Mouse (Mus musculus) neural tube, embryonic 13.5 days (tissue): ENCODE measurements around the gene Eif5b. TPM values are rescaled to one million over a fixed set of nuclear protein-coding genes. Genes with fewer than 3 reads are reported as not detected.
"Not testable (repeated sequence)": the region's sequence is repeated elsewhere in the genome, so short reads cannot be mapped to it uniquely, and the experiment has no call there.

ENCODE experiments used
- ATAC-seq: fragments of 200-750 bp; cut with Nextera tagmentation; 2 replicates; pipeline ENCODE4 v1.8.0; 2017; ENCODE audit warnings: low read depth, mild to moderate bottlenecking, moderate TSS enrichment, moderate library complexity
- H3K27ac ChIP-seq: fragments of 300-500 bp; sonication (generic); replicated peaks from 2 replicates; pipeline ENCODE4 v1.5.1; 2015; ENCODE audit warnings: moderate library complexity, mild to moderate bottlenecking, inconsistent platforms
- H3K27me3 ChIP-seq: fragments of 300-500 bp; sonication (generic); 2 replicates; pipeline ENCODE4 v1.6.1; 2015; ENCODE audit warnings: mild to moderate bottlenecking, inconsistent platforms
- H3K36me3 ChIP-seq: fragments of 300-500 bp; sonication (generic); 2 replicates; pipeline ENCODE4 v1.6.1; 2015; ENCODE audit warnings: mild to moderate bottlenecking, inconsistent platforms
- H3K4me1 ChIP-seq: fragments of 300-500 bp; sonication (generic); replicated peaks from 2 replicates; pipeline ENCODE4 v1.6.1; 2015; ENCODE audit warnings: inconsistent platforms
- H3K4me2 ChIP-seq: fragments of 300-500 bp; sonication (generic); 2 replicates; pipeline ENCODE4 v1.6.1; 2015; ENCODE audit warnings: inconsistent platforms, mild to moderate bottlenecking, moderate library complexity
- H3K4me3 ChIP-seq: fragments of 300-500 bp; sonication (generic); 2 replicates; pipeline ENCODE4 v1.5.1; 2015; ENCODE audit warnings: mild to moderate bottlenecking, inconsistent platforms
- H3K9ac ChIP-seq: fragments of 300-500 bp; sonication (generic); 2 replicates; pipeline ENCODE4 v1.6.1; 2015; ENCODE audit warnings: moderate library complexity, mild to moderate bottlenecking, inconsistent platforms
- H3K9me3 ChIP-seq: fragments of 300-500 bp; sonication (generic); 2 replicates; pipeline ENCODE4 v1.6.1; 2016; ENCODE audit warnings: inconsistent platforms
- WGBS: fragments of 180-500 bp; shearing (Covaris S2); methylation state at CpG from one replicate; pipeline ENCODE4 v1.1.7; 2015; 5-methylcytosine and 5-hydroxymethylcytosine counted together
- polyA plus RNA-seq: library from polyadenylated mRNA; unstranded; fragments of >200 nt; fragmentation: Nextera tagmentation; extraction: Ambion mirVana; gene quantifications from 2 replicates; pipeline ENCODE4 v1.2.1, GENCODE M21; 2015

Gene Eif5b
- 24.1 and 26.0 TPM in 2 replicates for polyA plus RNA-seq

GRCm38 (mm10) chr1:37997867-37998266 is at the start of gene Eif5b, which contains the start of gene Txndc9:
Gene Eif5b (plus strand): TSS chr1:37998010.
Gene Txndc9 (minus strand): TSS chr1:37997893.
- H3K36me3 ChIP-seq, result peaks cover 28% of the 10 kb centered on the region
- peaks cover 25% of the 10 kb centered on the region for H3K4me1 ChIP-seq
- peak within 1 kb of the TSS; percentile 96 for H3K4me3 ChIP-seq
- no peaks in the 10 kb centered on the region for H3K27me3 ChIP-seq
- H3K27ac ChIP-seq, result peak within 1 kb of the TSS; percentile 95
- no peaks in the 10 kb centered on the region for H3K9me3 ChIP-seq
- under 1% methylated on average over 50 of the region's 50 CpGs for WGBS
- H3K9ac ChIP-seq, result peak within 1 kb of the TSS; percentile 93
- peak within 1 kb of the TSS; percentile 92 for H3K4me2 ChIP-seq
- ATAC-seq, result peak; percentile 96

GRCm38 (mm10) chr1:37948906-37949305 is 48.9 kb upstream of the Eif5b start:
- Histone ChIP-seq H3K36me3 (no peaks in the 10 kb centered on the region), H3K27me3 (no peaks in the 10 kb centered on the region), H3K4me1 (no peaks in the 10 kb centered on the region), H3K9me3 (no peaks in the 10 kb centered on the region), H3K9ac (no peak overlapping the region), H3K4me3 (no peak overlapping the region), H3K27ac (no peak overlapping the region), H3K4me2 (no peak overlapping the region)
- 81% methylated on average over 2 of the region's 2 CpGs for WGBS
- no peak for ATAC-seq

GRCm38 (mm10) chr1:37954786-37955185 is 43.0 kb upstream of the Eif5b start:
- 86% methylated on average over 7 of the region's 7 CpGs for WGBS
- no peak for ATAC-seq
- Histone ChIP-seq H3K36me3 (no peaks in the 10 kb centered on the region), H3K4me3 (no peak overlapping the region), H3K9ac (no peak overlapping the region), H3K4me1 (0 out of 2 replicates have a peak, but pooled peaks cover 7% of the 10 kb centered on the region), H3K4me2 (no peak overlapping the region), H3K27me3 (no peaks in the 10 kb centered on the region), H3K27ac (no peak overlapping the region), H3K9me3 (no peaks in the 10 kb centered on the region)

GRCm38 (mm10) chr1:37955251-37955650 is 42.6 kb upstream of the Eif5b start:
- Histone ChIP-seq H3K4me2 (no peak overlapping the region), H3K4me1 (0 out of 2 replicates have a peak, but pooled peaks cover 7% of the 10 kb centered on the region), H3K27me3 (no peaks in the 10 kb centered on the region), H3K9me3 (no peaks in the 10 kb centered on the region), H3K27ac (no peak overlapping the region), H3K4me3 (no peak overlapping the region), H3K9ac (no peak overlapping the region), H3K36me3 (no peaks in the 10 kb centered on the region)
- ATAC-seq, result no peak
- 85% methylated on average over 2 of the region's 2 CpGs for WGBS

GRCm38 (mm10) chr1:37956690-37957431 is 40.9 kb upstream of the Eif5b start:
- Histone ChIP-seq H3K27me3 (no peaks in the 10 kb centered on the region), H3K4me1 (0 out of 2 replicates have a peak, but pooled peaks cover 7% of the 10 kb centered on the region), H3K9me3 (no peaks in the 10 kb centered on the region), H3K4me3 (no peak overlapping the region), H3K9ac (no peak overlapping the region), H3K4me2 (no peak overlapping the region), H3K27ac (no peak overlapping the region), H3K36me3 (no peaks in the 10 kb centered on the region)
- ATAC-seq, result peak; percentile 72; the same call in 1 of the 2 replicates
- WGBS, result 22% methylated on average over 3 of the region's 3 CpGs

GRCm38 (mm10) chr1:37957659-37958058 is 40.2 kb upstream of the Eif5b start, which contains the start of gene Lyg1:
Gene Lyg1 (minus strand): TSS chr1:37957759.
- no peaks in the 10 kb centered on the region for H3K27me3 ChIP-seq
- no peak within 1 kb of the TSS for H3K27ac ChIP-seq
- 82% methylated on average over 5 of the region's 5 CpGs for WGBS
- H3K4me1 ChIP-seq, result 0 out of 2 replicates have a peak, but pooled peaks cover 7% of the 10 kb centered on the region
- no peaks in the 10 kb centered on the region for H3K36me3 ChIP-seq
- H3K4me3 ChIP-seq, result no peak within 1 kb of the TSS
- H3K9me3 ChIP-seq, result no peaks in the 10 kb centered on the region
- no peak within 1 kb of the TSS for H3K9ac ChIP-seq
- no peak within 1 kb of the TSS for H3K4me2 ChIP-seq
- ATAC-seq, result no peak

GRCm38 (mm10) chr1:37958516-37958915 is 39.3 kb upstream of the Eif5b start:
- Histone ChIP-seq H3K36me3 (no peaks in the 10 kb centered on the region), H3K27ac (no peak overlapping the region), H3K4me3 (no peak overlapping the region), H3K4me2 (no peak overlapping the region), H3K4me1 (0 out of 2 replicates have a peak, but pooled peaks cover 7% of the 10 kb centered on the region), H3K27me3 (no peaks in the 10 kb centered on the region), H3K9me3 (no peaks in the 10 kb centered on the region), H3K9ac (no peak overlapping the region)
- 82% methylated on average over 2 of the region's 2 CpGs for WGBS
- no peak for ATAC-seq

GRCm38 (mm10) chr1:37959486-37959885 is 38.3 kb upstream of the Eif5b start:
- 0 out of 2 replicates have a peak, but pooled peaks cover 7% of the 10 kb centered on the region for H3K4me1 ChIP-seq
- WGBS, result 59% methylated on average over 5 of the region's 5 CpGs
- H3K9me3 ChIP-seq, result no peaks in the 10 kb centered on the region
- H3K27me3 ChIP-seq, result no peaks in the 10 kb centered on the region
- ATAC-seq, result no peak
- H3K9ac ChIP-seq, result no peak overlapping the region
- no peak overlapping the region for H3K4me2 ChIP-seq
- H3K4me3 ChIP-seq, result no peak overlapping the region
- no peaks in the 10 kb centered on the region for H3K36me3 ChIP-seq
- H3K27ac ChIP-seq, result no peak overlapping the region

GRCm38 (mm10) chr1:37965571-37965970 is 32.2 kb upstream of the Eif5b start:
- no peaks in the 10 kb centered on the region for H3K9me3 ChIP-seq
- no peaks in the 10 kb centered on the region for H3K27me3 ChIP-seq
- 41% methylated on average over 10 of the region's 10 CpGs for WGBS
- H3K4me2 ChIP-seq, result no peak overlapping the region
- no peak for ATAC-seq
- H3K9ac ChIP-seq, result no peak overlapping the region
- H3K36me3 ChIP-seq, result no peaks in the 10 kb centered on the region
- no peak overlapping the region for H3K4me3 ChIP-seq
- H3K27ac ChIP-seq, result no peak overlapping the region
- no peaks in the 10 kb centered on the region for H3K4me1 ChIP-seq

- Histone ChIP-seq H3K4me2 (no peak overlapping the region), H3K36me3 (no peaks in the 10 kb centered on the region), H3K27ac (no peak overlapping the region), H3K4me3 (no peak overlapping the region), H3K9ac (no peak overlapping the region), H3K27me3 (no peaks in the 10 kb centered on the region), H3K4me1 (no peaks in the 10 kb centered on the region), H3K9me3 (no peaks in the 10 kb centered on the region)
- ATAC-seq, result no peak
- 87% methylated on average over 6 of the region's 6 CpGs for WGBS
These were observed 29.1 kb upstream of the Eif5b start for GRCm38 (mm10) chr1:37968746-37969145.

- Histone ChIP-seq H3K36me3 (no peaks in the 10 kb centered on the region), H3K9me3 (no peaks in the 10 kb centered on the region), H3K27me3 (no peaks in the 10 kb centered on the region), H3K9ac (no peak overlapping the region), H3K27ac (no peak overlapping the region), H3K4me2 (no peak overlapping the region), H3K4me1 (no peaks in the 10 kb centered on the region), H3K4me3 (no peak overlapping the region)
- WGBS, result 75% methylated on average over 4 of the region's 4 CpGs
- no peak for ATAC-seq
These were observed 26.3 kb upstream of the Eif5b start for GRCm38 (mm10) chr1:37971520-37971919.

GRCm38 (mm10) chr1:37976666-37977065 is 21.1 kb upstream of the Eif5b start:
- not testable (repeated sequence) for H3K9me3 ChIP-seq, H3K27me3 ChIP-seq

More at GRCm38 (mm10) chr1:37976666-37977065, 21.1 kb upstream of the Eif5b start:
- H3K27ac ChIP-seq, ATAC-seq, H3K9ac ChIP-seq, H3K4me2 ChIP-seq, H3K36me3 ChIP-seq, H3K4me3 ChIP-seq, H3K4me1 ChIP-seq: not testable (repeated sequence)
- WGBS, result 72% methylated on average over 9 of the region's 9 CpGs
